ENCODE assay signal across 26 mouse cellular contexts in the genomic region with DNA sequence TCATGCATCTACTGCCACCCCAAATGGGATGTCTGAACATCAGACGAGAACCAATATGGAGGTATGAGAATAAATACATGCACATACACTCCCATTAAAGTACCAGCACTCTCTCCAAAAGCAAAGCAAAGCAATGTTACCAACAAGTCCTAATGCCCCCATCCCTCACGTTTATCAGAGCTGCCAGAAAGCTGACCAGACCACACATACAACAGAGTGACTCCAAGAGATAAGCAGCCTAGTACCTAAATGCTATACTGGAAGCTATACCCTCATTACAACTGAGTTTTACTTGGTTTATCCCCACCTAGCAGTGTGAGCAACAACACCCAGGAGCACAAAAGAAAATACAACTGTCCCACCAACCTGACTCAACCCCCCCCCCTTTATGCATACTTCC. TPM values are rescaled to one million over a fixed set of nuclear protein-coding genes. Genes with fewer than 3 reads are reported as not detected.
DNase-seq lines count a peak whose midpoint lies in the region; ATAC-seq lines count a peak whose summit lies in the region.
"Had no signal": no experiment of that assay in that cellular context is flagged by ENCODE, and none has a peak within 500 bp of the region (broad histone marks: within the 10 kb centered on the region; RNA-seq: fewer than 3 reads in every experiment).

No protein-coding gene starts in this region.

- H3K9me3 ChIP-seq in liver, embryonic 11.5 days (ENCODE audit: control insufficient read depth, low read length) = no peaks in the 10 kb centered on the region
- H3K9me3 ChIP-seq: embryonic facial prominence, embryonic 12.5 days; midbrain, embryonic 10.5 days; stomach, embryonic 15.5 days had no signal

- 50% methylated on average over 2 of the region's 2 CpGs for WGBS in liver, embryonic 11.5 days

- H3K36me3 ChIP-seq in liver, embryonic 11.5 days (ENCODE audit: control insufficient read depth, insufficient read depth, low read length) = peaks cover 63% of the 10 kb centered on the region

- H3K27ac ChIP-seq in liver, embryonic 11.5 days (ENCODE audit: low read depth, low read length) = peak overlapping the region; percentile 66; the same call in 1 of the 2 replicates
- H3K27ac ChIP-seq: embryonic facial prominence, embryonic 12.5 days; hindbrain, embryonic 14.5 days; kidney, postnatal 0 days; midbrain, embryonic 10.5 days; stomach, embryonic 15.5 days had no signal

- no peak overlapping the region for H3K4me2 ChIP-seq in liver, embryonic 11.5 days
- H3K4me2 ChIP-seq: embryonic facial prominence, embryonic 12.5 days; hindbrain, embryonic 14.5 days; stomach, embryonic 15.5 days had no signal

- DNase-seq in MEL-GATA-1-ER (ENCODE audit: extremely low read depth, low read depth) = peak; percentile 69
- DNase-seq in c-Kit-positive CD71-positive TER-119-positive erythroid progenitor cells, embryonic 14.5 days (ENCODE audit: low spot score) = peak; percentile 62
- no peak for DNase-seq in liver, embryonic 11.5 days (ENCODE audit: low spot score)
- no peak for DNase-seq in layer of hippocampus, adult 9-11 months
- DNase-seq in adrenal gland, adult 8-10 months = no peak
- DNase-seq in cerebellum, postnatal 10 days = no peak
- DNase-seq: adrenal gland, postnatal 14 days; cerebellum, adult 8-10 months; forebrain, postnatal 0 days; heart, postnatal 14 days; left cerebral cortex, postnatal 4 days; lung, postnatal 14 days; right cerebral cortex, postnatal 14 days; spleen, adult 18-20 months; thymus, adult 2 months had no signal

- H3K27me3 ChIP-seq in liver, embryonic 11.5 days (replicated peaks; ENCODE audit: control insufficient read depth, insufficient read depth, low read length) = no peaks in the 10 kb centered on the region
- H3K27me3 ChIP-seq: embryonic facial prominence, embryonic 12.5 days; stomach, embryonic 15.5 days had no signal

- no peak overlapping the region for H3K9ac ChIP-seq in liver, embryonic 11.5 days (ENCODE audit: low read depth, low read length)
- H3K9ac ChIP-seq: embryonic facial prominence, embryonic 12.5 days; forebrain, postnatal 0 days; hindbrain, embryonic 14.5 days; stomach, embryonic 15.5 days had no signal

- no peak overlapping the region for H3K4me3 ChIP-seq in liver, embryonic 11.5 days (ENCODE audit: low read depth, low read length)
- H3K4me3 ChIP-seq: embryonic facial prominence, embryonic 12.5 days; midbrain, embryonic 10.5 days; stomach, embryonic 15.5 days had no signal

- peak; percentile 97 for ATAC-seq in liver, embryonic 11.5 days (replicated peaks; ENCODE audit: low FRiP score)
- peak; percentile 94 for ATAC-seq in megakaryocyte progenitor cell, adult 5-6 weeks (replicated peaks; ENCODE audit: poor library complexity)
- ATAC-seq: activated CD4-positive, CD25-positive, alpha-beta regulatory T cell, adult 4 months; forebrain, postnatal 0 days; intestine, postnatal 0 days had no signal

- H3K4me1 ChIP-seq in liver, embryonic 11.5 days (replicated peaks; ENCODE audit: control insufficient read depth, insufficient read depth, low read length) = peaks cover 12% of the 10 kb centered on the region
- H3K4me1 ChIP-seq: embryonic facial prominence, embryonic 12.5 days; midbrain, embryonic 10.5 days; stomach, embryonic 15.5 days had no signal

RNA-seq across cellular contexts. Expression of a gene that starts 15.6 kb away (rescaled TPM):
- 133 and 139 TPM in 2 replicates for polyA plus RNA-seq in liver, embryonic 11.5 days (2014; fragmentation: Nextera tagmentation; extraction: Ambion mirVana)
- 75.6 and 76.8 TPM in 2 replicates for total RNA-seq in megakaryocyte progenitor cell, adult 5-6 weeks (2015)
- total RNA-seq in megakaryocyte progenitor cell, adult 5-6 weeks (2017) = 153 and 162 TPM in 2 replicates
- 100 to 1,000 TPM; 132 to 141 (median 135) TPM for total RNA-seq in adrenal gland, adult 8-10 months (2022)

RNA-seq across cellular contexts. Expression of a gene that starts 30.3 kb away (rescaled TPM):
- 11.9 and 16.4 TPM in 2 replicates for polyA plus RNA-seq in liver, embryonic 11.5 days (2014; fragmentation: Nextera tagmentation; extraction: Ambion mirVana)
- total RNA-seq in megakaryocyte progenitor cell, adult 5-6 weeks (2015) = 0.81 and 2.2 TPM in 2 replicates
- total RNA-seq in megakaryocyte progenitor cell, adult 5-6 weeks (2017) = not detected in 2 replicates
- total RNA-seq in adrenal gland, adult 8-10 months (2022) = 1 to 10 TPM in 2 of 4 experiments, under 1 TPM in 2; 0.49 to 5.2 (median 2.2) TPM
- total RNA-seq: forebrain, postnatal 0 days; gastrocnemius, postnatal 4 days; heart, postnatal 14 days; left cerebral cortex, adult 18-20 months; left cerebral cortex, postnatal 4 days; neutrophil, adult 5-6 weeks had no signal
- polyA plus RNA-seq: activated CD4-positive, CD25-positive, alpha-beta regulatory T cell, adult 4 months; forebrain, postnatal 0 days had no signal

RNA-seq across cellular contexts. Expression of a gene that starts 59.7 kb away (rescaled TPM):
- polyA plus RNA-seq in liver, embryonic 11.5 days (2014; fragmentation: Nextera tagmentation; extraction: Ambion mirVana) = 2.8 and 5.2 TPM in 2 replicates
- total RNA-seq in megakaryocyte progenitor cell, adult 5-6 weeks (2015) = 0.12 and 1.5 TPM in 2 replicates
- 0.64 TPM in 1 of 2 replicates, not detected in the other for total RNA-seq in megakaryocyte progenitor cell, adult 5-6 weeks (2017)
- total RNA-seq in adrenal gland, adult 8-10 months (2022) = 1 to 10 TPM; 2.7 to 5.5 (median 3.6) TPM
- total RNA-seq: left cerebral cortex, postnatal 4 days; neutrophil, adult 5-6 weeks had no signal

Comparison
In these comparisons a context has a peak if more than half of its experiments do, and no peak if none do; other contexts are left out.
1. DNase-seq: peak in MEL-GATA-1-ER (single experiment) and c-Kit-positive CD71-positive TER-119-positive erythroid progenitor cells, embryonic 14.5 days (single experiment); none in liver, embryonic 11.5 days (single experiment), layer of hippocampus, adult 9-11 months (single experiment), adrenal gland, adult 8-10 months (single experiment) and cerebellum, postnatal 10 days (0 of 2).